Mouse (Mus musculus): ENCODE data around the gene Rplp0. TPM values are rescaled to one million over a fixed set of nuclear protein-coding genes. Genes with fewer than 3 reads are reported as not detected.

The Rplp0 gene
- polyA plus RNA-seq (2014; fragmentation: Illumina TruSeq; extraction: RNeasy Lipid Tissue Mini Kit (QIAGEN cat#74804); ENCODE audit: low read depth, low replicate concordance), result 31.0 TPM

DNA sequence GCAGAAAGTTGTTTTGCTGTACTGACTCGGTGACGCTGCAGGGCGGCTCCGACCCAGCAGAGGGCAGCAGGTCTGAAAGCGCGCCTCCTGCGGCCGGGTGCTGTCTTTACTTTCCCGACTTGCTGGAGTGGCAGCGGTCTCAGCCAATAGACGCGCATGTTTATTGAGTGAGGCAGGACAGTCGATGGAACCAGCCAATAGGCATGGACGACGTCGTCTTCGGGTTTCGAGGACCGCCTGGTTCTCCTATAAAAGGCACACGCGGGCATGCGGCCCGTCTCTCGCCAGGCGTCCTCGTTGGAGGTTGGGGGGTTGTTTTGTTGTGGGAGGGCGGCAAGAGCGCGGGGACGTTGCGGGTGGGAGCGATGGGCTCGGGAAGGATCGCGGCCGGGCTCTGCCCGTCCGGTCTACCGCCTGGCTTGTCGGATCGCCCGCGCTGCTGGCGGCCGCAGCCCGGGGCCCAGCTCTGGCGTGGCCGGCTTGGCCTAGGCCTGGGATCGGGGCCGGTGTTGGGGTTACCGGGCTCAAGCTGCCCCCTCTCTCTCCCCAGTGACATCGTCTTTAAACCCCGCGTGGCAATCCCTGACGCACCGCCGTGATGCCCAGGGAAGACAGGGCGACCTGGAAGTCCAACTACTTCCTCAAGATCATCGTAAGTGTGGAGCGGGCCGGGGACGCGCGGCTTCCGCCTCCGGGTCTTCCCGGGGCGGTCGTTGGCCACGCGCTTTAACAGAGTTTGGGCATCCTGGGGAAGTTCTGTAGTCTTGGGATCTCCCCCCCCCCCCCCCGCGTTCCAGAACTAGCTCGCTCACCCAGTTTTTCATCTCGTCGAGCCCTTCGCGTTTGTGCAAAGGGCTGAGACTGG lies at the start of gene Rplp0:
Gene Rplp0 (plus strand): TSS at position 231 of the 865 bp plus-strand sequence.

DNA sequence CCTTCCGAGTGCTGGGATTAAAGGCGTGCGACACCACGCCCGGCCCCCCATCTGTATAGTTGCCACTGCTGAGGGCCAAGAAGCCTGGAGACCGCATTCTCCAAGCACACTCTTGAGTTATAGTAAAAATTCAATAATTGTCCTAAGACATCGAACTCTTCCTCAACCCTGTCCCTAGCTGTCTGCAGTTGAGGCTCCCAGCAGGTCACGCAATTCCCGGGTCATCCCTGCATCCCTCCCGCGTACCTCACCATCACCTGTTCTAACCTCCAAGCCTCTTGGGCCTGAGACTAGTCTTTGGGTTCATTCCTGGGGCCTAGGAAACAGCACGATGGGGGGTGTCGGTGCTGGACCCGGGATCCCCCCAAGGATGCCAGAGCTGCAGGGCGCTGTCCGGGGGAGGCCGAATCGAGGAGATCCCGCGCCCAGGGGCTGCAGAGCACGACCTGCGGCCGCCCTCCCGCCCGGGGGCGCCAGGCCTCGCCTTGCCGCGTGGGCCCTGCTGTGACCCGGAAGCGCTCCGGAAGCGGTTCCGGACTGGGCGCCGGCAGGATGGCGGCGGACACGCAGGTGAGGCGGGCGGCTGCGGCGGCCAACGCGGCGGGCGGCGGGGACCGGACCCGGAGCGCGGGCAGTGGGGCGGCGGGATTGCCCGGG lies 5.6 kb downstream of the Rplp0 start, which contains the start of gene Gcn1l1:
Gene Gcn1l1 (plus strand): TSS at position 518 of the 657 bp plus-strand sequence.

Other genes with a start within 250 kb of the Rplp0 start
- 21.8 TPM for gene Srsf9, start 232.3 kb upstream of the Rplp0 start, polyA plus RNA-seq (2014; fragmentation: Illumina TruSeq; extraction: RNeasy Lipid Tissue Mini Kit (QIAGEN cat#74804); ENCODE audit: low read depth, low replicate concordance)
- gene Gatc, start 218.3 kb upstream of the Rplp0 start, polyA plus RNA-seq (2014; fragmentation: Illumina TruSeq; extraction: RNeasy Lipid Tissue Mini Kit (QIAGEN cat#74804); ENCODE audit: low read depth, low replicate concordance), result 31.2 TPM
- 8.7 TPM for gene Triap1, start 218.2 kb upstream of the Rplp0 start, polyA plus RNA-seq (2014; fragmentation: Illumina TruSeq; extraction: RNeasy Lipid Tissue Mini Kit (QIAGEN cat#74804); ENCODE audit: low read depth, low replicate concordance)
- 86.1 TPM for gene Cox6a1, start 210.5 kb upstream of the Rplp0 start, polyA plus RNA-seq (2014; fragmentation: Illumina TruSeq; extraction: RNeasy Lipid Tissue Mini Kit (QIAGEN cat#74804); ENCODE audit: low read depth, low replicate concordance)
- not detected for gene Msi1, start 129.9 kb upstream of the Rplp0 start, polyA plus RNA-seq (2014; fragmentation: Illumina TruSeq; extraction: RNeasy Lipid Tissue Mini Kit (QIAGEN cat#74804); ENCODE audit: low read depth, low replicate concordance)
- not detected for gene Pla2g1b, start 93.2 kb upstream of the Rplp0 start, polyA plus RNA-seq (2014; fragmentation: Illumina TruSeq; extraction: RNeasy Lipid Tissue Mini Kit (QIAGEN cat#74804); ENCODE audit: low read depth, low replicate concordance)
- gene Sirt4, start 74.7 kb upstream of the Rplp0 start, polyA plus RNA-seq (2014; fragmentation: Illumina TruSeq; extraction: RNeasy Lipid Tissue Mini Kit (QIAGEN cat#74804); ENCODE audit: low read depth, low replicate concordance), result 11.3 TPM
- 5.9 TPM for gene Pxn, start 52.8 kb upstream of the Rplp0 start, polyA plus RNA-seq (2014; fragmentation: Illumina TruSeq; extraction: RNeasy Lipid Tissue Mini Kit (QIAGEN cat#74804); ENCODE audit: low read depth, low replicate concordance)
- 1.6 TPM for gene Gcn1l1, start 5.8 kb downstream of the Rplp0 start, polyA plus RNA-seq (2014; fragmentation: Illumina TruSeq; extraction: RNeasy Lipid Tissue Mini Kit (QIAGEN cat#74804); ENCODE audit: low read depth, low replicate concordance)
- gene Rab35, start 72.4 kb downstream of the Rplp0 start, polyA plus RNA-seq (2014; fragmentation: Illumina TruSeq; extraction: RNeasy Lipid Tissue Mini Kit (QIAGEN cat#74804); ENCODE audit: low read depth, low replicate concordance), result 5.1 TPM
- 0.24 TPM for gene Bicdl1, start 172.2 kb downstream of the Rplp0 start, polyA plus RNA-seq (2014; fragmentation: Illumina TruSeq; extraction: RNeasy Lipid Tissue Mini Kit (QIAGEN cat#74804); ENCODE audit: low read depth, low replicate concordance)